Mouse (Mus musculus) myocyte (in vitro differentiated cells): ENCODE data around the gene Plvap. TPM values are rescaled to one million over a fixed set of nuclear protein-coding genes. Genes with fewer than 3 reads are reported as not detected.

Experiments used
- H3K27me3 ChIP-seq: one replicate; pipeline ENCODE4 v1.6.1; 2011; ENCODE audit not compliant: control insufficient read depth, insufficient read depth, insufficient read length
- H3K36me3 ChIP-seq: one replicate; pipeline ENCODE4 v1.6.1; 2011; ENCODE audit not compliant: control insufficient read depth, insufficient read depth
- H3K4me2 ChIP-seq: one replicate; pipeline ENCODE4 v1.6.1; 2011; ENCODE audit warnings: low read depth, control low read depth
- H3K4me3 ChIP-seq: one replicate; pipeline ENCODE4 v1.5.1; 2011; ENCODE audit warnings: mild to moderate bottlenecking, control low read depth, moderate library complexity
- H3K79me2 ChIP-seq: one replicate; pipeline ENCODE4 v1.6.1; 2011; ENCODE audit not compliant: control insufficient read depth, insufficient read depth
- H3ac ChIP-seq: one replicate; pipeline ENCODE4 v1.6.1; 2011; ENCODE audit not compliant: control insufficient read depth, insufficient read length
- CEBPB ChIP-seq: IDR thresholded peaks from 2 replicates; pipeline ENCODE4 v1.6.1; 2011; ENCODE audit warnings: mild to moderate bottlenecking, moderate library complexity; ENCODE audit not compliant: poor library complexity, insufficient read depth, severe bottlenecking
- E2F4 ChIP-seq: IDR thresholded peaks from one replicate; pipeline ENCODE4 v1.6.1; 2011; ENCODE audit warnings: mild to moderate bottlenecking, control low read depth, moderate library complexity; ENCODE audit not compliant: insufficient read depth
- MAX ChIP-seq: IDR thresholded peaks from one replicate; pipeline ENCODE4 v1.6.1; 2011; ENCODE audit warnings: low read depth, mild to moderate bottlenecking, control low read depth
- MYOD1 ChIP-seq, 3 experiments: IDR thresholded peaks; one replicate each; pipeline ENCODE4 v1.6.1; 2011; ENCODE audit warnings: control low read depth in 2 of 3, low read depth in 2 of 3, mild to moderate bottlenecking in 2 of 3, moderate library complexity in 1 of 3; ENCODE audit not compliant: insufficient read length in 2 of 3, control insufficient read depth in 1 of 3
- MYOG ChIP-seq, 3 experiments: IDR thresholded peaks; one replicate each; pipeline ENCODE4 v1.6.1; 2011; ENCODE audit warnings: control low read depth in 2 of 3, low read depth in 2 of 3, mild to moderate bottlenecking in 2 of 3; ENCODE audit not compliant: insufficient read length in 2 of 3, control insufficient read depth in 1 of 3, insufficient read depth in 1 of 3
- POLR2A ChIP-seq: IDR thresholded peaks from one replicate; pipeline ENCODE4 v1.6.1; 2011; ENCODE audit warnings: low read depth, mild to moderate bottlenecking, control low read depth, moderate library complexity; ENCODE audit not compliant: insufficient read length
- POLR2AphosphoS2 ChIP-seq: IDR thresholded peaks from one replicate; pipeline ENCODE4 v1.6.1; 2011; ENCODE audit warnings: low read depth, control low read depth; ENCODE audit not compliant: insufficient read length
- REST ChIP-seq: IDR thresholded peaks from one replicate; pipeline ENCODE4 v1.6.1; 2011; ENCODE audit warnings: mild to moderate bottlenecking, control low read depth, moderate library complexity; ENCODE audit not compliant: insufficient read depth, insufficient read length
- SRF ChIP-seq: IDR thresholded peaks from one replicate; pipeline ENCODE4 v1.6.1; 2011; ENCODE audit warnings: low read depth; ENCODE audit not compliant: control insufficient read depth, insufficient read length
- TCF12 ChIP-seq: IDR thresholded peaks from one replicate; pipeline ENCODE4 v1.6.1; 2011; ENCODE audit warnings: mild to moderate bottlenecking, control low read depth; ENCODE audit not compliant: poor library complexity, insufficient read depth, severe bottlenecking
- TCF3 ChIP-seq: IDR thresholded peaks from one replicate; pipeline ENCODE4 v1.6.1; 2011; ENCODE audit warnings: low read depth, control low read depth; ENCODE audit not compliant: insufficient read length
- USF1 ChIP-seq: IDR thresholded peaks from one replicate; pipeline ENCODE4 v1.6.1; 2011; ENCODE audit warnings: low read depth, mild to moderate bottlenecking, control low read depth, moderate library complexity
- polyA plus RNA-seq: library from polyadenylated mRNA; unstranded; fragments of >200 nt; fragmentation: generic; extraction: Trizol; gene quantifications from one replicate; pipeline ENCODE4 v1.2.1, GENCODE M21; 2012; ENCODE audit warnings: missing spikeins

The Plvap gene
- polyA plus RNA-seq, 1 experiment, result 0.18 TPM

DNA sequence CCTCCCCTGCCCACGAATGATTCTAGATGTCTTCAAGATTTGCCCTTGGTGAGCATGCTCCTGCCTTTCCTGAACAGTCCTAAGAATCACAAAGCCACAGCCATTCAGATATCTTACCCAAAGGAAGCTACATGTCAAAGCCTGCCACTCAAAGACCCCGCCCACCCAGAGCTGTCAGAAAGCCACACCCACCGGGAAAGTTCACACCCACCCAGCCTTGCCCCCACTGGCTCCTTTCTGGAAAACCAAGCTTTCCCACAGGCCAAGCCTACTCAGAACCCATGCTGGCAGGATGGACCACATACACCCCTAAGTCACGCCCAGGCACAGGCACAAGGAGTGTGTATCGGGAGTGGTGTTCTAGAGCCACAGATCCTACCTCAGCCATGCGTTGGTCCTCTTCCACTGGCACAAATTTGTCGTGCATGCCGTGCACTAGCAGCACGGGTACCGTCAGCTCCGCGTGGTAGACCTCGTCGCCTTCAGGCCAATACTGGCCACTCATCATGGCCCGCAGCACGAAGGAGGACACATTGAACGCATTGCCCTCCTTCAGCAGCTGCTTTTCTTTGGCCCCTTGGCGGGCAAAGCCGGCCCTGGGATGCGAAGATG is 53.8 kb downstream of the Plvap start:
- no peaks in the 10 kb centered on the region for H3K27me3 ChIP-seq
- H3K79me2 ChIP-seq, result peaks cover 7% of the 10 kb centered on the region
- no peak overlapping the region for H3K4me3 ChIP-seq
- TF ChIP-seq POLR2A, result no peak
- no peak for TF ChIP-seq E2F4
- TF ChIP-seq SRF, result no peak
- no peak for TF ChIP-seq POLR2AphosphoS2
- no peak for TF ChIP-seq TCF12
- no peak for TF ChIP-seq USF1
- TF ChIP-seq MYOD1 (IDR thresholded peaks at IDR 0.05; ENCODE audit: control insufficient read depth in 1 of 3, insufficient read length in 2 of 3, low read depth in 2 of 3), result no peak
- TF ChIP-seq MYOG (IDR thresholded peaks at IDR 0.05; ENCODE audit: control insufficient read depth in 1 of 3, insufficient read depth in 1 of 3, insufficient read length in 2 of 3, low read depth in 2 of 3), result no peak
- TF ChIP-seq REST, result no peak
- TF ChIP-seq CEBPB, result no peak
- no peak for TF ChIP-seq TCF3
- TF ChIP-seq MAX, result no peak
- no peaks in the 10 kb centered on the region for H3K36me3 ChIP-seq
- no peak overlapping the region for H3ac ChIP-seq
- no peak overlapping the region for H3K4me2 ChIP-seq

DNA sequence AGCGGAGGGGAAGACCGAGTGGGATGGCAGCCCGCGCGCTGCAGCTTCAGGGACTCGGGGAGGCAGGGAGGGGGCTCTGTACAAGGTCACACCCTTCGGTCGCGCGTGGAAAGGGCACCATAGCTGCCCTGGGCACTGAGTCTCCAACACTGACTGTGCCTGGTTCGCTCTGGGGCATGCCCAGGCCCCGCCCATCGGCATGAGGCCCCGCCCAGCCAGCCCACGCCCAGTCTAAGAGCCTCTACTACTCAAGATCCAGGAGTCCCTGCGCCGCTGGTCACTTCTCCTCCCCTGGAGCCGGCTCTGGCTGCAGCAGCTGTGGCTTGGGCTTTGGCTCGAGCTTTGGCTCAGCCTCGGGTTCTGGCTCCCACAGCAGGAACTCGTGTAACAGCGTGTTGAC is 54.6 kb downstream of the Plvap start:
- no peaks in the 10 kb centered on the region for H3K27me3 ChIP-seq
- no peak overlapping the region for H3K4me2 ChIP-seq
- TF ChIP-seq CEBPB (no peak), MAX (no peak), E2F4 (no peak), TCF3 (no peak), USF1 (no peak), MYOD1 (IDR thresholded peaks at IDR 0.05; ENCODE audit: control insufficient read depth in 1 of 3, insufficient read length in 2 of 3, low read depth in 2 of 3) (no peak), POLR2A (no peak), TCF12 (no peak), MYOG (IDR thresholded peaks at IDR 0.05; ENCODE audit: control insufficient read depth in 1 of 3, insufficient read depth in 1 of 3, insufficient read length in 2 of 3, low read depth in 2 of 3) (no peak), REST (no peak), POLR2AphosphoS2 (no peak), SRF (no peak)
- H3ac ChIP-seq, result no peak overlapping the region
- no peak overlapping the region for H3K4me3 ChIP-seq
- H3K79me2 ChIP-seq, result no peaks in the 10 kb centered on the region
- no peaks in the 10 kb centered on the region for H3K36me3 ChIP-seq

DNA sequence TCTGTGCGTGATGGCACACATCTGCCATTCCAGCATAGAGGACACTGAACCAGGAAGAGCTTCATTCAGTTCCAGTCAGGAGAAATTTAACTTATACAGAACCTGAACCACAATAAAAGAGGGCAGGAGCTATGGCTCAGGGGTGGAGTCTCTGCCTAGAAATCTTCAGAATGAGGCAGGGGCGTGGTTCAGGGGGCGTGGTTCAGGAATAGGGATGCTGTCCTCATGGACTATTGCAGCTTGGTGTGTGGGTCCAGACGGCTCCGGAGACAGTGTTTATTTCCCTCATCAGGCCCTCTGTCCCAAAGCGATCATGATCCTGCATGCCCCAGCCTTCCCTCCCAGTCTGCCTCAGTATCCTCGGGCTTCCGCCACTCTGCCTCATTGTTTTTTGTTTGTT is 56.9 kb downstream of the Plvap start:
- TF ChIP-seq POLR2AphosphoS2 (no peak), SRF (no peak), MAX (no peak), MYOD1 (IDR thresholded peaks at IDR 0.05; ENCODE audit: control insufficient read depth in 1 of 3, insufficient read length in 2 of 3, low read depth in 2 of 3) (no peak), USF1 (no peak), CEBPB (no peak), TCF3 (no peak), MYOG (IDR thresholded peaks at IDR 0.05; ENCODE audit: control insufficient read depth in 1 of 3, insufficient read depth in 1 of 3, insufficient read length in 2 of 3, low read depth in 2 of 3) (no peak), E2F4 (no peak), POLR2A (no peak), REST (no peak), TCF12 (no peak)
- H3K4me3 ChIP-seq, result no peak overlapping the region
- no peaks in the 10 kb centered on the region for H3K79me2 ChIP-seq
- H3ac ChIP-seq, result no peak overlapping the region
- no peaks in the 10 kb centered on the region for H3K36me3 ChIP-seq
- H3K4me2 ChIP-seq, result no peak overlapping the region
- no peaks in the 10 kb centered on the region for H3K27me3 ChIP-seq

DNA sequence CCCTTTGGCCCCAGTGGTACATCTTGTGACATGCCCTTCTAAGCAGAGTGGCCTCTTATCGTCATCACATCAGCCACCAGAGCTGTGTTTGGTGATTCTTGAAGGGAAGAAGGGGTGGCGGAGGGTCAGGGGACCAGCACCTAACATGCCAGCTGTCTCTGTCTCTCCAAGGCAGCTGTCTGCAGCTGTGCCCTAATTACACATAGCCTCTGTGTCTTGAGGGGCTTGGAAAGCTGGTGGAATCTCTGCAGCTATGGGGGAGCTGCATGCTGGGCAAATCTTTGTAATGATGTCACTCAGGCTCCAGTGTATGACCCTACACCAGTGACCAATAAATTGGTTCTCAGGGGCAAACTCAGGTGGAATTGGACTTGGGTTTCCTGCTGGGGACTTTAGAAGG is 58.9 kb downstream of the Plvap start:
- H3K79me2 ChIP-seq, result no peaks in the 10 kb centered on the region
- H3K4me3 ChIP-seq, result no peak overlapping the region
- no peak overlapping the region for H3K4me2 ChIP-seq
- H3K27me3 ChIP-seq, result no peaks in the 10 kb centered on the region
- TF ChIP-seq MYOD1 (IDR thresholded peaks at IDR 0.05; ENCODE audit: control insufficient read depth in 1 of 3, insufficient read length in 2 of 3, low read depth in 2 of 3) (peak in 2 of 3 experiments; percentile 98 to 99), TCF3 (peak; percentile 87), POLR2AphosphoS2 (no peak), POLR2A (no peak), TCF12 (peak; percentile 61), E2F4 (no peak), USF1 (no peak), REST (no peak), MAX (no peak), MYOG (IDR thresholded peaks at IDR 0.05; ENCODE audit: control insufficient read depth in 1 of 3, insufficient read depth in 1 of 3, insufficient read length in 2 of 3, low read depth in 2 of 3) (peak; percentile 60 to 87 (median 73)), CEBPB (no peak), SRF (no peak)
- no peak overlapping the region for H3ac ChIP-seq
- no peaks in the 10 kb centered on the region for H3K36me3 ChIP-seq
